Mouse (Mus musculus): ENCODE measurements around the gene Spock2.
A peak's percentile ranks its signal among the peaks of the same experiment; 100 is the strongest.
"Not testable (repeated sequence)": the region's sequence is repeated elsewhere in the genome, so short reads cannot be mapped to it uniquely, and the experiment has no call there.

The Spock2 gene

GRCm38 (mm10) chr10:60108321-60109111, 2.5 kb downstream of the Spock2 start:
- DNase-seq: no peak

DNA sequence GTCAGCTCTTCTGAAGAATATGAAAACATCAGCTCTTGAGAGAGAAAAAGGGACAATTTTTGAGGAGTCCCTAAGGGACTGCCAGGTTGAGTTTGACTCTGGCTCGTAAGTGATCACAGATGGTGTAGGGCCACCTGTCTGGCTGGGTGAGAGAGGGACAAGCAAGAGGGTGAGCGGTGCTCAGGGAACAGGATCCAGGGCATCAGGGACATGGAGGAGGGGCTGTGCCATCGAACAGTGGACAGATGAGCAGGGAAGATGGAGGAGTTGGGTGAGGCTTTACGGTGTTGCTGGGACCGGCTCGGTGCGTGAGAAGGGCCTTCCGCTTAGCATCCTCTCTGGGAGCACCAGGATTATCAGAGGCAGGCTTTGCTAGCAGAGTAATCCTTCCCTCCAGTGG, 3.3 kb downstream of the Spock2 start:
- DNase-seq: no peak

DNA sequence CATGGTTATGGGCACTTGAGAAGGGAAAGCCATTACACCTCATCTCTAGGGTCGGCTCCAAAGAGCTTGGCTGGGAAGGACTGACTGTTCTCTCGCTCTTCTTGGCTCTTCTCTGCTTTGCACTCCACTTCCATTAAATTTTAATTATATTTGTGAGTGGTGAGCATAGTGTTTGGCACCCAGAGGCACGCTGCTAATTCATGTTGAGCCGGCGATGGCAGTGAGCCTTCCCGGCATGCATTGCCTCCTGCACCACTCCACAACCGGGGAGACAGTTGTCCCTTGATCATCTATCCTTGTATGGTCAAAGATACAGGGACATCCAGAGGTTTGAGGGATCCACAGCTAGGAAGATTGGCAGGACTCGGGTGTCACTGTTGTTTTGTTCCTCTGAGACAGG, 4.0 kb downstream of the Spock2 start:
- no peak for DNase-seq

DNA sequence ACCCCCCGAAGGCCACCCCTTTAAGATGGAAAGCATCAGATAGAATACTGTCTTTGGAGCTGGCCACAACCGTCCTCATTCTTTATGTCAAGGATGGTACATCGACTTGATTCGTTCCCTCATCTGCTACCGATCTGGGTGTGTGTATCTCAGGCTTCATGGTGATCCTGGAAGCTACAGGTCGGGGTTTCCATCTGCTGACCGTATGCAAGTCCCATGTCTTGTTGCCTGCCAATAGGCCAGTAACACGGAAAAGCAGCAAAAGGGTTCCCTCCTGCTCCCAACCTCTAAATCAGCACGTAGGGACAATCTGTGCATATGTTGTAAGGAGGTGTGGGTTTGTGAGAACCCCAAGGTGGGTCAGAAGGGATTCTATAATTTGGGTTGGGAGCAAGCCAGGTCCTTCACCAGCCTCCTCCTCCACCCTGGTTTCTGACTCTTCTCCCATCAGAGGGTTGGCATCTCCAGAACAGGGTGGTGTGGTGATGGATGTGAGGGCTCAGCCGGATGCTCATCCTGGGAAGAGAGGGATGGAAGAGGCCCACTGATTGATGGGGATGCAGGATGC, 5.0 kb downstream of the Spock2 start:
- no peak for DNase-seq

GRCm38 (mm10) chr10:60113965-60114690, 8.1 kb downstream of the Spock2 start:
- DNase-seq: no peak

DNA sequence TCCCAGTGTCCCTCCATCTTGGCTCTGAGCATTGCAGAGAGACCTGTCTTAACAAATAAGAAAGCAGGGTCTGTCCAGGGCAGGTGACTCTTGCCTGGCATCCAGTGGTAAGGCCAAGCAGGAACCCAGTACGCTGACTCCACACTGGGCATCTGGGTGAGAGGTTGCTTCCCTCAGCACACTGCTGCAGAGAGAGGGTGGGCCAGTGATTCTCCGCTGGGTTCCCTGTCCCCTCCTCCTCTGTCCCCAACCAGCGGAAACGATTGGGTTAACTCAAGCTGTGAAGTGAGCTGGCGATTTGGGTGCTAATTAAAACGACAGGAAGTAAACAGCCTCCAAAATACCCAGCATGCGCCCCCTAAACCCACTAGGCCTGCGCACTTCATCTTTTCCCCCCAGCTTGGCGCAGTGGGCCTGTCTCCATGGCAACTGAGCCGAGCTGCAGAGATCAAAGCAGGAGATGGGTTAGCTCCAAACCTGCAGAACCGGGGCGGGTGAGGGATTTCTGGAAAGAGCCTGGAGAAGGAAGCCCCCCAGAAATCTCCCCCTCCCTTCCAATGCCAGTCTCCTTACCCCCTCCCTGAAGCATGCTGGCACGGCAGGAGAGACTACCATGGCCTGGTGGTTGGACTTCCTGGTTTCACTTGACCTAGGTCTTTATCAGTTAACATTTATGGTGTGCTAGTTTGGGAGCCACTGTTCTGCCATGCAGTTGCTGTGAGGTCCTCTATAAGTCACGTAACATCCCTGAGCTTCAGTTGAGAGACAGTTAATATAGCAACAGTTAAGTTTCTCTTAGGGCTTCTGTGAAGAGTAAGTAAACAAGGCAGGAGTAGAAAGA, 9.5 kb downstream of the Spock2 start:
- no peak for DNase-seq

DNA sequence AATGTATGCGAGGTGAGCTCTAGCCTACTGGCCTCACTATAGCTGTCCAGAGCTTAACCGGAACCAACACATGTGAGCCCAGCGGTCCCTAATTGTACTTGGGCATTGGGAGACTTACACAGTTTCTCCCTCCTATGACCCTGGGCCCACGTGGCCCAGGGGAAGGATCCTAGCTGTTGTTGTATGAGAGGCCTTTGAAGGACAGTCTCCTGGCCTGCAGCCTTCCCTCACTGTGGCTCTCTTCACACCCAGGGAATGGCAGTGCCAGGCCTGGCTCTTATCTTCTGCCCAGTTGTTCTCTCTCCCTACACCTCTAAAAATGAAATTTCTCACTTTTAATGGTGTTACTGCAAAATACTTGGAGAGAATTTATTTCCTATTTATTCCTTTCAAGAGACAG, 11.0 kb downstream of the Spock2 start:
- DNase-seq: no peak

DNA sequence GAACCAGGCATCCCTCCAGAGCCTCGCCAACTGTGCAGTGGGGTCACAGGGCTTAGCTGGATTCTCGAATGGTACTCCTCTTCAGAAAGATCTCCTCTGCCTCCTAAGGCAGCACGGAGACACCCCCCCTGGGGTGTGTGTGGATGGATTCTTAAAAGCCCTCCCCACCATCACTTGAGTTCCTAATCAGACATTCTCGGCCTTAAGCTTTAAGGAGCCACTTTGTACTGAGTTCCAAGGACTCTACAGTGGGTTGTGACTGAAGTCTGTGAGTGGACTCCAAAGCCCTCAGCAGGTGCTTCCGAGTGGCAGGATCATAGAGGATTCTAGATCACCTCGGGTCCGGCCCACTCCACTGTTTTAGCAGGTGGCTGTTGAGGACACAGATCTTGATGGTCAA, 12.4 kb downstream of the Spock2 start:
- DNase-seq: no peak

- no peak for DNase-seq
Measured at GRCm38 (mm10) chr10:60120630-60121029, 14.6 kb downstream of the Spock2 start.

DNA sequence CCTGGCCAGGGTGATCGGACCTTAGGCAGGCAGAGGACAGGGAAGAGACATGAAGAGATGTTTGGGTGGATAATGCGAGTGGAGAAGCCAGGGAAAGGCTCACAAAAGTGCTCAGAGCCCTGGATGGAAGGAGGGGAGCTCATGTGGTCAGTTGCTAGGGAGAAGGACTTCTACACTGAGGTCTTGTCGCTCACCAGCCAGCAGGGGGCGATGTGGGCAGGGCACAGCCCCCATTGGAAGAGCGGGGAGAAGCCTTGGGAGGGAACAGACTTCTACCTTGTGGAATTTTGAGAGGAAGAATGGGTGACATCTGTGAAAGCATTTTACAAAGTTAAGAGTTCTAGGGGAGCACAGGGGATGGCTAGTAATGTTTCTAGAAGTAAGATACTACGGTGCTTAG, 18.1 kb downstream of the Spock2 start:
- no peak for DNase-seq

DNA sequence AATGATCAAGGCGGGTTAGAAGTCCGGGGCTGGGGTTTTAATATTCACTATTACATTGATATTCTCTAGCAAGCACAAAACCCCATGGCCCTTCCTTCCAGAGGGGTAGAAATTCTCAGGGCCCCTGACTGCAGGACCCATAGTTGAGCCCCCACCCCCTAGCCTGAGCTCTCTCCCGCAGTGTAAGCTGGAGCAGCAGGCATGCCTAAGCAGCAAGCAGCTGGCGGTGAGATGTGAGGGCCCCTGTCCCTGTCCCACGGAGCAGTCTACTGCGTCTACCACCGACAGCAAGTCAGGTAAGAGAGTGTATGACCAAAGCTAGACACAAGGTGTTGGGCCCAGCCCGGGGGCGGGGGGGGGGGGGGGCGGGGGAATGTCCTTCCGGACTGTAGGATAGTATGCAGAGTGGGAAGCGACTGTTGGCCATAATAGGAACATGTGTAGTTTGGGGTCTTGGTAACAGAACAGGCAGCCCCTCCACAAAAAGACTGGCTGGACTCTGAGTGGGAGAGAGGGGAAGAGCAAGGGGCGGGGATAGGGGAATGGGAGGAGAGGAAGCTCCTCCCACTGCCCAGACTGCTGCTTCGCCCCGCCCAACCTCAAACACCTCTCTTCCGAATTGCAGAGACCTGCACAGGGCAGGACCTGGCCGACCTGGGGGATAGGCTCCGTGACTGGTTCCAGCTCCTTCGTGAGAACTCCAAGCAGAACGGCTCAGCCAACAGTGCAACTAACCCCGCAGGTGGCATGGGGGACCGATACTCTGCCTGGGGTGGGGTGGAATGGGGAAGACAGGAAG, 19.7 kb downstream of the Spock2 start:
- no peak for DNase-seq

GRCm38 (mm10) chr10:60128287-60128686, 22.3 kb downstream of the Spock2 start:
- no peak for DNase-seq

- no peak for DNase-seq
Measured at GRCm38 (mm10) chr10:60130504-60130903, 24.5 kb downstream of the Spock2 start.

DNA sequence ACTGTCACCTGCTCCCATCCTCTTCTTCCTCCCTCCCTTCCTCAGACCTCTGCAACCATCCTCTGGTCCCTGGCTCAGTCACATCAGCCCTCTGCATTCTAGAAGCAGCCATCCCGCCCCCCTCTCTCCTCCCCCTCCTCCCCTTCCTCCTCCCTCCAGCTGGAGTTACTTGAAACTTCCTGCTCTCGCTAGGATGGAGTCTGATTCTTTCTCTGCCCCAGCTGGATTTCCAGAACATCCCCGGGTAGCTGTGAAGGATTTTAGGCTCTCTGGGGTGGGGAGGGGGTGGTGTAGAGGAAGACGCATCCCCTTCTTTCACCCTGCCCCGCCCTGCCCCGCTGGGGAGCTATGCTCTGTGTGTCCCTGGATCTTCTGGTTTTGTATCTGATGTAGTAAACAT, 27.5 kb downstream of the Spock2 start:
- no peak for DNase-seq

DNA sequence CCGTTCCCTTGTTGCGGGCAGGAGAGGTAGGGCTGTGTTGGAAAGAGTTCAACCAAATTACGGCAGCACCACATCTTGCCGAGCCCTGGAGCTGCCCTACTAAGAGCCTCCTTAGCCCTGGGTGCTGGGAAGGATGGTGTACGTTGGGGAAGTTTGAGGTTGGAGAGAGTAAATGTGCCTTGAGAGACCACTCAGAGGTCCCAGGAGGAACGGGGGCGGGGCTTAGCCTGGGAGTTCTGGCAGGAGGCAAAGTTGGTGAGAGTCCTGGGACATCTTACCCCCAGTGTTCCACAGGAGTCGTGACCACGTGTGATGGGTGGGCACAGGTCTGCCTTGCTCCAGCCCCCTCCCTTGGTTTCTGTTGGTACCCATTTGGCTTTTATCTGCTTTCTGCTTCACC, 28.2 kb downstream of the Spock2 start:
- DNase-seq: no peak

DNA sequence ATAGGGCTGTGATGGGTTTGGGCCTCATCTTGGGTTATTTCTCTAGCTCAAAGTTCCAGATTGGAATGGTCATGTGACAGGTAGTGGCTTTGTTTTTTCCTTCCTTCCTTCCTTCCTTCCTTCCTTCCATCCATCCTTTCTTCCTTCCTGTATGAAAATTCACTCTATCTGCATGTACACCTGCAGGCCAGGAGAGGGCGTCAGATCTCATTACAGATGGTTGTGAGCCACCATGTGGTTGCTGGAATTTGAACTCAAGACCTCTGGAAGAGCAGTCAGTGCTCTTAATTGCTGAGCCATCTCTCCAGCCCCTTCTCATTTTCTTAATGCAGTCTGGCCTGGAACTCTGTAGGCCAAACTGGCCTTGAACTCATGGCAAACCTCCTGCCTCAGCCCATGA, 30.0 kb downstream of the Spock2 start:
- not testable (repeated sequence) for DNase-seq

- no peak for DNase-seq
Measured at GRCm38 (mm10) chr10:60136935-60137334, 30.9 kb downstream of the Spock2 start.

GRCm38 (mm10) chr10:60138680-60139079, 32.7 kb downstream of the Spock2 start:
- no peak for DNase-seq

DNA sequence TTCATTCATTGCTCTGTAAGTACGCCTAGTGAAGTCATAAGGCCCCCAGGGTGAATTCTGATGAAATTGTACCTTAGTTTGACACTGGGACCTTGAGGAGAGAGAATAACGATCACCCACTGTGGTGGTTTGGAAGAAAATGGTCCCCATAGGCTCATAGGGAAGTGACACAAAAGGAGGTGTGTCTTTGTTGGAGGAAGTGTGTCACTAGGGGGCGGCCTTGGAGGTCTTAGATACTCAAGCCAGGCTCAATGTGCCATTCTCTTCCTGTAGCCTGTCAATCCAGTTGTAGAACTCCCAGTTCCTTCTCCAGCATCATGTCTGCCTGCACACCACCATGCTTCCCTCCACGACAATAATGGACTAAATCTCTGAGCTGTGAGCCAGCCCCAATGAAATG, 34.7 kb downstream of the Spock2 start:
- no peak for DNase-seq

DNA sequence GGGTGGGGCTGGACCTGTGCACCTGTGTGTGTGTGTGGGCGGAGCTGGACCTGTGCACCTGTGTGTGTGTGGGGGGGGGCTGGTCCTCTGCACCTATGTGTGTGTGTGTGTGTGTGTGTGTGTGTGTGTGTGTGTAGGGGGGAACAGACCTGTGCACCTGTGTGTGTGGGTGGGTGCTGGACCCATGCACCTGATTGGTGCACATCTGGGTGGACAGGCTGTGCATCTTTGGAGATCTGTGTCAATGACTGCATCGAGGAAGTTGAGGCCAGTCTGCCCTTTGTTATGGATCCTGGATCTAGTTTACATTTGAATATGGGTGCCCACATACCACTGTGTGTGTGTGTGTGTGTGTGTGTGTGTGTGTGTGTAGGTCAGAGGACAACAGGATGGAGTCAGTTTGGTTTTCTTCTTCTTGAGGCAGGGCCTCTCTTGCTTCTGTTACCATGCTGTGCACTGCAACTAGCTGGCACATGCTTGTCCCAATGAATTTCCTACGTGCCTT, 35.7 kb downstream of the Spock2 start:
- DNase-seq: no peak

DNA sequence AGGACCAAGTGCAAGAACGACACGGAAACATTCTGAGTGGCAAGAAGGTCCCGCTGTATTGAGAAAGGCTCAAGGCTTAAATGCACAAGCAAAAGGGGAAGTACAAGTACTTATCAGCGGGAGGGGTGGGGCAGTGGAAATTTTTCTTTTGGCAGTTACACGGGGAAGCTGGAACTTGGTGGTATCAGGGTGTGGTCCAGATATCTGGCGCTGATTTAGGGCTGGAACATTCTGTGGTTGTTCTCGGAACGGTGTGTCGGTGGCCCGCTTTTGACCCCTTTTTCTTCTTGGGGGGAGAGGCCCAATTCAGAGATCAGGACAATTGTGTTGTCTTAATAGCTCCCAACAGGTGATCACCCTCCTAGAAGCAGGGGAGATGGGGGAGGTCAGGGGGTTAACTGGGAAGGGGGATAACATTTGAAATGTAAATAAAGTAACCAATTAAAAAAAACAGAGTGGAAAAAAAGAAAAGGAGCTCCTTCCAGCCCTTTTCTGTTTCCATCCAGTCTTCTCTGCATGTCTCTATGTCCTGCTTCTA, 41.6 kb downstream of the Spock2 start:
- DNase-seq: not testable (repeated sequence)

GRCm38 (mm10) chr10:60148087-60148486, 42.1 kb downstream of the Spock2 start:
- peak; percentile 82 for DNase-seq

Data from kidney, postnatal 14 days (tissue).